Mouse (Mus musculus) midbrain, embryonic 15.5 days (tissue): ENCODE measurements around the gene Ppp5c. TPM values are rescaled to one million over a fixed set of nuclear protein-coding genes. Genes with fewer than 3 reads are reported as not detected.

ENCODE experiments used
- ATAC-seq: fragments of 200-750 bp; cut with Nextera tagmentation; replicated peaks from 2 replicates; pipeline ENCODE4 v1.8.0; 2017; ENCODE audit warnings: moderate TSS enrichment
- H3K27ac ChIP-seq: fragments of 300-500 bp; sonication (generic); 2 replicates; pipeline ENCODE4 v1.5.1; 2015; ENCODE audit warnings: mild to moderate bottlenecking, inconsistent platforms
- H3K27me3 ChIP-seq: fragments of 300-500 bp; sonication (generic); replicated peaks from 2 replicates; pipeline ENCODE4 v1.6.1; 2015; ENCODE audit warnings: inconsistent platforms
- H3K36me3 ChIP-seq: fragments of 300-500 bp; sonication (generic); replicated peaks from 2 replicates; pipeline ENCODE4 v1.6.1; 2015; ENCODE audit warnings: inconsistent platforms
- H3K4me1 ChIP-seq: fragments of 300-500 bp; sonication (generic); 2 replicates; pipeline ENCODE4 v1.6.1; 2015; ENCODE audit warnings: inconsistent platforms
- H3K4me2 ChIP-seq: fragments of 300-500 bp; sonication (generic); 2 replicates; pipeline ENCODE4 v1.6.1; 2015; ENCODE audit warnings: inconsistent platforms, mild to moderate bottlenecking, moderate library complexity
- H3K4me3 ChIP-seq: fragments of 300-500 bp; sonication (generic); 2 replicates; pipeline ENCODE4 v1.5.1; 2015; ENCODE audit warnings: mild to moderate bottlenecking, inconsistent platforms
- H3K9ac ChIP-seq: fragments of 300-500 bp; sonication (generic); 2 replicates; pipeline ENCODE4 v1.6.1; 2015; ENCODE audit warnings: mild to moderate bottlenecking, inconsistent platforms
- H3K9me3 ChIP-seq: fragments of 300-500 bp; sonication (generic); 2 replicates; pipeline ENCODE4 v1.6.1; 2016; ENCODE audit warnings: inconsistent platforms
- WGBS: fragments of 180-500 bp; shearing (Covaris S2); methylation state at CpG from one replicate; pipeline ENCODE4 v1.1.7; 2015; ENCODE audit warnings: mixed read lengths; 5-methylcytosine and 5-hydroxymethylcytosine counted together
- polyA plus RNA-seq: library from polyadenylated mRNA; unstranded; fragments of >200 nt; fragmentation: Nextera tagmentation; extraction: Ambion mirVana; gene quantifications from 2 replicates; pipeline ENCODE4 v1.2.1, GENCODE M21; 2015

Gene Ppp5c
- polyA plus RNA-seq, 1 experiment from 2014 or later = 124 TPM

- no peaks in the 10 kb centered on the region for H3K27me3 ChIP-seq
- no peaks in the 10 kb centered on the region for H3K36me3 ChIP-seq
- peaks cover 73% of the 10 kb centered on the region for H3K4me1 ChIP-seq
- peak; percentile 57 for ATAC-seq
- peak overlapping the region; percentile 9; the same call in 1 of the 2 replicates for H3K9ac ChIP-seq
- 19% methylated on average over 7 of the region's 7 CpGs for WGBS
- H3K27ac ChIP-seq = peak overlapping the region; percentile 83
- H3K4me2 ChIP-seq = peak overlapping the region; percentile 21
- no peak overlapping the region for H3K4me3 ChIP-seq
- no peaks in the 10 kb centered on the region for H3K9me3 ChIP-seq
These were observed 40.1 kb downstream of the Ppp5c start for GRCm38 (mm10) chr7:16987541-16988149.

- Histone ChIP-seq H3K9ac (peak within 1 kb of the TSS; percentile 46), H3K4me2 (peak within 1 kb of the TSS; percentile 79), H3K9me3 (no peaks in the 10 kb centered on the region), H3K4me1 (peaks cover 57% of the 10 kb centered on the region), H3K4me3 (peak within 1 kb of the TSS; percentile 48), H3K27me3 (no peaks in the 10 kb centered on the region), H3K36me3 (no peaks in the 10 kb centered on the region), H3K27ac (peak within 1 kb of the TSS; percentile 79)
- 18% methylated on average over 26 of the region's 26 CpGs for WGBS
- ATAC-seq = peak; percentile 81
These were observed 44.7 kb downstream of the Ppp5c start, which contains the start of gene Gm42372 for GRCm38 (mm10) chr7:16982859-16983568. Gm42372 (plus strand) TSS chr7:16983086.

GRCm38 (mm10) chr7:16980348-16980747 lies 47.4 kb downstream of the Ppp5c start:
- peaks cover 34% of the 10 kb centered on the region for H3K4me1 ChIP-seq
- H3K9me3 ChIP-seq = no peaks in the 10 kb centered on the region
- 13% methylated on average over 12 of the region's 12 CpGs for whole genome bisulfite sequencing
- H3K27ac ChIP-seq = peak overlapping the region; percentile 65
- H3K36me3 ChIP-seq = no peaks in the 10 kb centered on the region
- H3K4me2 ChIP-seq = peak overlapping the region; percentile 37
- H3K9ac ChIP-seq = 0 out of 2 replicates have a peak overlapping the region, but pooled peaks have one; percentile 20
- ATAC-seq = no peak
- no peaks in the 10 kb centered on the region for H3K27me3 ChIP-seq
- no peak overlapping the region for H3K4me3 ChIP-seq

GRCm38 (mm10) chr7:16978593-16978992 lies 49.1 kb downstream of the Ppp5c start:
- H3K9ac ChIP-seq = no peak overlapping the region
- 84% methylated on average over 3 of the region's 3 CpGs for WGBS
- H3K4me2 ChIP-seq = no peak overlapping the region
- H3K36me3 ChIP-seq = no peaks in the 10 kb centered on the region
- no peaks in the 10 kb centered on the region for H3K27me3 ChIP-seq
- no peaks in the 10 kb centered on the region for H3K9me3 ChIP-seq
- no peak for ATAC-seq
- H3K4me1 ChIP-seq = peaks cover 22% of the 10 kb centered on the region
- H3K4me3 ChIP-seq = no peak overlapping the region
- H3K27ac ChIP-seq = no peak overlapping the region

GRCm38 (mm10) chr7:16978173-16978572 lies 49.6 kb downstream of the Ppp5c start:
- no peak overlapping the region for H3K4me2 ChIP-seq
- H3K4me3 ChIP-seq = no peak overlapping the region
- ATAC-seq = no peak
- no peak overlapping the region for H3K9ac ChIP-seq
- H3K36me3 ChIP-seq = no peaks in the 10 kb centered on the region
- H3K27ac ChIP-seq = no peak overlapping the region
- 73% methylated on average over 6 of the region's 6 CpGs for WGBS
- no peaks in the 10 kb centered on the region for H3K9me3 ChIP-seq
- no peaks in the 10 kb centered on the region for H3K27me3 ChIP-seq
- peaks cover 18% of the 10 kb centered on the region for H3K4me1 ChIP-seq

GRCm38 (mm10) chr7:16976298-16976697 lies 51.4 kb downstream of the Ppp5c start:
- Histone ChIP-seq H3K36me3 (no peaks in the 10 kb centered on the region), H3K4me2 (no peak overlapping the region), H3K9me3 (no peaks in the 10 kb centered on the region), H3K9ac (no peak overlapping the region), H3K4me1 (peaks cover 4% of the 10 kb centered on the region; the same call in 1 of the 2 replicates), H3K4me3 (no peak overlapping the region), H3K27ac (no peak overlapping the region), H3K27me3 (no peaks in the 10 kb centered on the region)
- WGBS = 61% methylated on average over 8 of the region's 8 CpGs
- ATAC-seq = no peak

GRCm38 (mm10) chr7:16974018-16974417 lies 53.7 kb downstream of the Ppp5c start:
- no peaks in the 10 kb centered on the region for H3K27me3 ChIP-seq
- H3K4me1 ChIP-seq = no peaks in the 10 kb centered on the region
- no peak overlapping the region for H3K4me3 ChIP-seq
- no peak overlapping the region for H3K4me2 ChIP-seq
- no peaks in the 10 kb centered on the region for H3K9me3 ChIP-seq
- no peaks in the 10 kb centered on the region for H3K36me3 ChIP-seq
- WGBS = 67% methylated on average over 6 of the region's 6 CpGs
- ATAC-seq = no peak
- H3K9ac ChIP-seq = no peak overlapping the region
- H3K27ac ChIP-seq = no peak overlapping the region

GRCm38 (mm10) chr7:16971160-16971559 lies 56.6 kb downstream of the Ppp5c start:
- no peak overlapping the region for H3K4me3 ChIP-seq
- ATAC-seq = no peak
- H3K27ac ChIP-seq = no peak overlapping the region
- WGBS = 84% methylated on average over 3 of the region's 3 CpGs
- H3K4me1 ChIP-seq = no peaks in the 10 kb centered on the region
- H3K9me3 ChIP-seq = no peaks in the 10 kb centered on the region
- no peaks in the 10 kb centered on the region for H3K36me3 ChIP-seq
- no peaks in the 10 kb centered on the region for H3K27me3 ChIP-seq
- H3K4me2 ChIP-seq = no peak overlapping the region
- H3K9ac ChIP-seq = no peak overlapping the region

- no peaks in the 10 kb centered on the region for H3K36me3 ChIP-seq
- H3K9ac ChIP-seq = no peak overlapping the region
- no peak overlapping the region for H3K4me3 ChIP-seq
- H3K27ac ChIP-seq = no peak overlapping the region
- no peaks in the 10 kb centered on the region for H3K27me3 ChIP-seq
- H3K4me1 ChIP-seq = no peaks in the 10 kb centered on the region
- WGBS = 90% methylated on average over 6 of the region's 6 CpGs
- 0 out of 2 replicates have a peak, but pooled peaks cover 4% of the 10 kb centered on the region for H3K9me3 ChIP-seq
- ATAC-seq = no peak
- no peak overlapping the region for H3K4me2 ChIP-seq
These were observed 59.3 kb downstream of the Ppp5c start for GRCm38 (mm10) chr7:16968414-16968813.

GRCm38 (mm10) chr7:16961678-16962077 lies 66.0 kb downstream of the Ppp5c start:
- Histone ChIP-seq H3K4me3 (no peak overlapping the region), H3K27ac (no peak overlapping the region; the same call in 1 of the 2 replicates), H3K4me1 (peaks cover 53% of the 10 kb centered on the region), H3K27me3 (no peaks in the 10 kb centered on the region), H3K36me3 (no peaks in the 10 kb centered on the region; the same call in 1 of the 2 replicates), H3K9ac (no peak overlapping the region), H3K4me2 (peak overlapping the region; percentile 69), H3K9me3 (0 out of 2 replicates have a peak, but pooled peaks cover 4% of the 10 kb centered on the region)
- no peak for ATAC-seq
- WGBS = 88% methylated on average over 5 of the region's 5 CpGs

- peak within 1 kb of the TSS; percentile 96 for H3K27ac ChIP-seq
- H3K4me3 ChIP-seq = peak within 1 kb of the TSS; percentile 46
- 0 out of 2 replicates have a peak, but pooled peaks cover 2% of the 10 kb centered on the region for H3K9me3 ChIP-seq
- no peaks in the 10 kb centered on the region for H3K27me3 ChIP-seq
- H3K9ac ChIP-seq = peak within 1 kb of the TSS; percentile 43
- 3% methylated on average over 17 of the region's 17 CpGs for WGBS
- no peaks in the 10 kb centered on the region; the same call in 1 of the 2 replicates for H3K36me3 ChIP-seq
- peak; percentile 93 for ATAC-seq
- peaks cover 63% of the 10 kb centered on the region for H3K4me1 ChIP-seq
- peak within 1 kb of the TSS; percentile 69 for H3K4me2 ChIP-seq
These were observed 68.1 kb downstream of the Ppp5c start, which contains the start of gene Pnmal1 for GRCm38 (mm10) chr7:16959539-16960187. Pnmal1 (plus strand) TSS chr7:16959679.
